Mouse (Mus musculus) olfactory bulb, adult 2 months (tissue): ENCODE data around the gene Erg28.

Experiments used
- CTCF ChIP-seq: fragments of 200-500 bp; IDR thresholded peaks from 2 replicates; pipeline ENCODE4 v1.5.1; 2012; ENCODE audit warnings: low read depth, mild to moderate bottlenecking, low read length, moderate library complexity; ENCODE audit not compliant: insufficient read depth
- POLR2A ChIP-seq: fragments of 200-500 bp; IDR thresholded peaks from 2 replicates; pipeline ENCODE4 v1.6.1; 2012; ENCODE audit warnings: mild to moderate bottlenecking, low read depth, low read length, moderate library complexity; ENCODE audit not compliant: insufficient read depth

DNA sequence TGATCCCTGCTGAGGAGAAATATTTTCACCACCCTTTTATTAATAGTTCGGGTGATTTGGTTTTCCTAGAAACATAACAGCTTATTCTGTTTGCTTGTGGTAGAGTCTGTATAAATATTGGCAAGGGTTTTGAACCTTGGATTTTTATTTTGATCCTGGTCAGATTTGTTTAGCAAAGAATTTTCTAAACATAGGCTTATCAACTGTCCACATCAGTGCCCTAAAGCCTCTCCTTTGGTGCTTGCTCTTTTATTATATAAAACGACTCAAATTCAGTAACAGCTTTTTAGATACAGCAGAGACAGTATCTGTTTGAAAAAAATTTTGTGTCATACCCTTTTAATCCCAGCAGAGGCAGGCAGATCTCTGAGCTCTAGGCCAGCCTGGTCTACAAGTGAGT, 1.5 kb upstream of the Erg28 start:
- TF ChIP-seq CTCF (no peak), POLR2A (no peak)
